In genomic region chr4:129513891-129514290, GRCm38 (mm10) we compare ENCODE assay signal across 9 mouse cellular contexts. TPM values are rescaled to one million over a fixed set of nuclear protein-coding genes. Genes with fewer than 3 reads are reported as not detected.
DNase-seq lines count a peak whose midpoint lies in the region; ATAC-seq lines count a peak whose summit lies in the region.
"Had no signal": no experiment of that assay in that cellular context is flagged by ENCODE, and none has a peak within 500 bp of the region (broad histone marks: within the 10 kb centered on the region; RNA-seq: fewer than 3 reads in every experiment).

No protein-coding gene starts in this region.

- H3K36me3 ChIP-seq in megakaryocyte, embryonic 14.5 days (replicated peaks; ENCODE audit: low read length) = peaks cover 28% of the 10 kb centered on the region
- peaks cover 49% of the 10 kb centered on the region for H3K36me3 ChIP-seq in limb, embryonic 10.5 days
- H3K36me3 ChIP-seq in stomach, embryonic 14.5 days (ENCODE audit: control insufficient read depth, insufficient read depth, low read length) = peaks cover 29% of the 10 kb centered on the region

- H3K27ac ChIP-seq in limb, embryonic 10.5 days = peak overlapping the region; percentile 100
- peak overlapping the region; percentile 97 for H3K27ac ChIP-seq in stomach, embryonic 14.5 days (ENCODE audit: low read length)

- peak overlapping the region; percentile 100 for H3K9ac ChIP-seq in stomach, embryonic 14.5 days (replicated peaks; ENCODE audit: low read depth, low read length)

- H3K4me3 ChIP-seq in megakaryocyte, embryonic 14.5 days (replicated peaks) = peak overlapping the region; percentile 91
- H3K4me3 ChIP-seq in limb, embryonic 10.5 days = peak overlapping the region; percentile 100
- peak overlapping the region; percentile 100 for H3K4me3 ChIP-seq in stomach, embryonic 14.5 days (ENCODE audit: low read depth, low read length)

- no peaks in the 10 kb centered on the region for H3K9me3 ChIP-seq in megakaryocyte, embryonic 14.5 days
- no peaks in the 10 kb centered on the region for H3K9me3 ChIP-seq in limb, embryonic 10.5 days (replicated peaks)
- H3K9me3 ChIP-seq in stomach, embryonic 14.5 days (ENCODE audit: control insufficient read depth, low read depth, low read length) = no peaks in the 10 kb centered on the region

- peak; percentile 38 for DNase-seq in adrenal gland, postnatal 10 days
- DNase-seq in adrenal gland, adult 18-20 months (ENCODE audit: low spot score in 2 of 2) = no peak
- no peak for DNase-seq in limb, embryonic 10.5 days (ENCODE audit: low spot score)
- no peak for DNase-seq in spleen, postnatal 36 days (ENCODE audit: low spot score in 2 of 2)
- no peak for DNase-seq in gastrocnemius, adult 8-10 months (ENCODE audit: low spot score in 2 of 2)
- DNase-seq: cerebellum, adult 11 months had no signal

- peak overlapping the region; percentile 59 for H3K4me2 ChIP-seq in stomach, embryonic 14.5 days (replicated peaks; ENCODE audit: low read depth, low read length)

- H3K4me1 ChIP-seq in megakaryocyte, embryonic 14.5 days = peaks cover 23% of the 10 kb centered on the region
- peaks cover 53% of the 10 kb centered on the region for H3K4me1 ChIP-seq in limb, embryonic 10.5 days
- H3K4me1 ChIP-seq in stomach, embryonic 14.5 days (ENCODE audit: control insufficient read depth, insufficient read depth, low read length) = peaks cover 12% of the 10 kb centered on the region; the same call in 1 of the 2 replicates

- no peak for ATAC-seq in megakaryocyte, adult 5-6 weeks (ENCODE audit: poor library complexity, severe bottlenecking)
- no peak; the same call in 1 of the 2 replicates for ATAC-seq in stomach, embryonic 14.5 days (ENCODE audit: insufficient number of reproducible peaks, insufficient read depth, low FRiP score, low read depth)

- H3K27me3 ChIP-seq in megakaryocyte, embryonic 14.5 days (replicated peaks) = peaks cover 50% of the 10 kb centered on the region
- no peaks in the 10 kb centered on the region for H3K27me3 ChIP-seq in limb, embryonic 10.5 days (ENCODE audit: low read depth, poor library complexity, severe bottlenecking)
- H3K27me3 ChIP-seq in stomach, embryonic 14.5 days (ENCODE audit: control insufficient read depth, insufficient read depth, low read length) = no peaks in the 10 kb centered on the region

- WGBS in limb, embryonic 10.5 days = 2% methylated on average over 54 of the region's 57 CpGs
- 2% methylated on average over 32 of the region's 57 CpGs for WGBS in stomach, embryonic 14.5 days

RNA-seq across cellular contexts. Expression of gene Marcksl1, which starts 0.5 kb away (rescaled TPM):
- total RNA-seq in adrenal gland, postnatal 10 days (2021) = 10 to 100 TPM; 75.3 to 85.9 TPM
- total RNA-seq in adrenal gland, adult 18-20 months (2021) = 10 to 100 TPM; 29.3 to 30.4 TPM
- polyA plus RNA-seq in megakaryocyte, embryonic 14.5 days (2012; ENCODE audit: insufficient read depth, low replicate concordance) = 5.0 and 61.7 TPM in 2 replicates
- total RNA-seq in megakaryocyte, adult 5-6 weeks (2015) = 28.5 and 32.6 TPM in 2 replicates
- 25.4 and 29.3 TPM in 2 replicates for total RNA-seq in megakaryocyte, adult 5-6 weeks (2017)
- polyA plus RNA-seq in limb, embryonic 10.5 days (2016; fragmentation: Nextera tagmentation; extraction: Ambion mirVana) = 1,533 and 1,561 TPM in 2 replicates
- polyA plus RNA-seq in stomach, embryonic 14.5 days (2014; fragmentation: Nextera tagmentation; extraction: Ambion mirVana) = 616 and 618 TPM in 2 replicates
- total RNA-seq in gastrocnemius, adult 8-10 months (2022) = 1 to 10 TPM in 2 of 4 experiments, under 1 TPM in 2; 0.19 to 1.1 (median 0.78) TPM

RNA-seq across cellular contexts. Expression of gene Fam229a, which starts 22.9 kb away (rescaled TPM):
- total RNA-seq in adrenal gland, postnatal 10 days (2021) = not detected
- total RNA-seq in adrenal gland, adult 18-20 months (2021) = not detected
- polyA plus RNA-seq in megakaryocyte, embryonic 14.5 days (2012; ENCODE audit: insufficient read depth, low replicate concordance) = 2.1 TPM in 1 of 2 replicates, not detected in the other
- total RNA-seq in megakaryocyte, adult 5-6 weeks (2015) = not detected in 2 replicates
- not detected in 2 replicates for total RNA-seq in megakaryocyte, adult 5-6 weeks (2017)
- polyA plus RNA-seq in limb, embryonic 10.5 days (2016; fragmentation: Nextera tagmentation; extraction: Ambion mirVana) = not detected in 2 replicates
- not detected in 2 replicates for polyA plus RNA-seq in stomach, embryonic 14.5 days (2014; fragmentation: Nextera tagmentation; extraction: Ambion mirVana)
- total RNA-seq in gastrocnemius, adult 8-10 months (2022) = not detected

RNA-seq across cellular contexts. Expression of gene Tssk3, which starts 23.1 kb away (rescaled TPM):
- not detected for total RNA-seq in adrenal gland, postnatal 10 days (2021)
- total RNA-seq in adrenal gland, adult 18-20 months (2021) = not detected
- not detected in 2 replicates for polyA plus RNA-seq in megakaryocyte, embryonic 14.5 days (2012; ENCODE audit: insufficient read depth, low replicate concordance)
- total RNA-seq in megakaryocyte, adult 5-6 weeks (2015) = not detected in 2 replicates
- not detected in 2 replicates for total RNA-seq in megakaryocyte, adult 5-6 weeks (2017)
- 0.11 TPM in 1 of 2 replicates, not detected in the other for polyA plus RNA-seq in limb, embryonic 10.5 days (2016; fragmentation: Nextera tagmentation; extraction: Ambion mirVana)
- not detected in 2 replicates for polyA plus RNA-seq in stomach, embryonic 14.5 days (2014; fragmentation: Nextera tagmentation; extraction: Ambion mirVana)
- not detected for total RNA-seq in gastrocnemius, adult 8-10 months (2022)

RNA-seq across cellular contexts. Expression of gene Hdac1, which starts 28.6 kb away (rescaled TPM):
- total RNA-seq in adrenal gland, postnatal 10 days (2021) = 10 to 100 TPM; 54.5 to 59.1 TPM
- 10 to 100 TPM; 38.9 to 48.2 TPM for total RNA-seq in adrenal gland, adult 18-20 months (2021)
- polyA plus RNA-seq in megakaryocyte, embryonic 14.5 days (2012; ENCODE audit: insufficient read depth, low replicate concordance) = 6.0 and 38.0 TPM in 2 replicates
- total RNA-seq in megakaryocyte, adult 5-6 weeks (2015) = 94.1 and 98.6 TPM in 2 replicates
- 68.6 and 75.0 TPM in 2 replicates for total RNA-seq in megakaryocyte, adult 5-6 weeks (2017)
- 308 and 336 TPM in 2 replicates for polyA plus RNA-seq in limb, embryonic 10.5 days (2016; fragmentation: Nextera tagmentation; extraction: Ambion mirVana)
- 210 and 217 TPM in 2 replicates for polyA plus RNA-seq in stomach, embryonic 14.5 days (2014; fragmentation: Nextera tagmentation; extraction: Ambion mirVana)
- 1 to 10 TPM; 6.7 to 9.7 (median 7.6) TPM for total RNA-seq in gastrocnemius, adult 8-10 months (2022)

RNA-seq across cellular contexts. Expression of gene Bsdc1, which starts 52.5 kb away (rescaled TPM):
- 10 to 100 TPM; 41.3 to 45.7 TPM for total RNA-seq in adrenal gland, postnatal 10 days (2021)
- 10 to 100 TPM; 56.8 to 71.5 TPM for total RNA-seq in adrenal gland, adult 18-20 months (2021)
- polyA plus RNA-seq in megakaryocyte, embryonic 14.5 days (2012; ENCODE audit: insufficient read depth, low replicate concordance) = 19.2 and 43.3 TPM in 2 replicates
- total RNA-seq in megakaryocyte, adult 5-6 weeks (2015) = 24.3 and 24.9 TPM in 2 replicates
- total RNA-seq in megakaryocyte, adult 5-6 weeks (2017) = 28.5 and 35.8 TPM in 2 replicates
- polyA plus RNA-seq in limb, embryonic 10.5 days (2016; fragmentation: Nextera tagmentation; extraction: Ambion mirVana) = 19.9 and 20.5 TPM in 2 replicates
- polyA plus RNA-seq in stomach, embryonic 14.5 days (2014; fragmentation: Nextera tagmentation; extraction: Ambion mirVana) = 25.6 and 25.7 TPM in 2 replicates
- 10 to 100 TPM; 37.3 to 42.5 (median 41.0) TPM for total RNA-seq in gastrocnemius, adult 8-10 months (2022)

Comparison
In these comparisons a context has a peak if more than half of its experiments do, and no peak if none do; other contexts are left out.
1. RNA of gene Marcksl1, which starts 0.5 kb away (total RNA-seq): 75.3 to 85.9 TPM in adrenal gland, postnatal 10 days, 25.4 to 32.6 TPM in megakaryocyte, adult 5-6 weeks and 29.3 to 30.4 TPM in adrenal gland, adult 18-20 months; 0.19 to 1.1 TPM in gastrocnemius, adult 8-10 months; every median in the first group is over 10 times any median in the second.
2. Peak in every context shown above with its lines, with median percentiles within 50 percentile points of each other: H3K4me3 ChIP-seq.